Comparison of ENCODE assay signal across 8 mouse cellular contexts in the genomic region with DNA sequence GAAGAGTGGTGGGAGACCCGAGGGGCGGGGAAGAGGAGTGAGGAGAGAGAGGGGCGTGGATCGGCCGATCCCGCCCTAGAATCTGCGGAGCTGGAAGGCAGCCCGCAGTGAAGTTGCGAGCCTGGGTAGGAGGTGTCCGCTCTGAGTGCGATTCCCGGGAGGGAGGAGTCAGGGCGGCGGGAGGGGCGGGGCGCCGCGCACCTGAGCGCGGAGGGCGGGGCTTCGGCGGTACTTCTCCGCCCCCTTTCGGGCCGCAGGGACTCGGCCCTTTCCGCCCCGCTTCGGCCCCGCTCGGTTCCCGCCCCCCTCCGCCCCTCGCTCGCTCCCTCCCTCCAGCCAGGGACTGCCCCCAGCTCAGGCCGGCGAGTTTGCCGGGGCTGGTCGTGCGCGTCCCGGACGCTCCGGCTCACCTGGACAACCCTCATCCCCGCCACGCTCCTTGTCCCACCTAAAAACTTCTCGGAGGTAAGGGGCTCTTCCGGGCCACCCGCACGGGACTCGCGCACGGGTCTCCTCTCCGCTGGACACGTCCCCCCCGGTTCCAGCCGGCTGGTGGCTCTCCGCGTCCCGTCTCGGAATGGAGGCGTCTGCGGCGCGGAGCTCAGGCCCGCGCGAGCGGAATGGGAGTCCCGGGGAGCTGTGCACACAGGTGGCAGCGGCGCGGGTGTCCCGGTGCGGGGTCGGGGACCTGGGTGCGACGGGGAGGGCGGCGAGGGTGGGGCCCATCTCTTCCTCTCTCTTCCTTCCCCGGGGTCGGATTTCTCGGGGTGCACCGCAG. TPM values are rescaled to one million over a fixed set of nuclear protein-coding genes. Genes with fewer than 3 reads are reported as not detected.
DNase-seq lines count a peak whose midpoint lies in the region; ATAC-seq and TF ChIP-seq lines count a peak whose summit lies in the region.

Gene Pawr, plus strand, starts transcription at position 338 of the 778 bp plus-strand sequence.

- H3K27ac ChIP-seq in brown adipose tissue, adult 24 weeks (replicated peaks; ENCODE audit: low read depth, low read length) = no peak within 1 kb of the TSS
- H3K27ac ChIP-seq in embryonic fibroblast, embryonic 13.5 days (ENCODE audit: insufficient read depth, low read length) = peak within 1 kb of the TSS; percentile 77

- peak; percentile 61 for ATAC-seq in G1E (ENCODE audit: extremely low read depth, insufficient number of reproducible peaks, low FRiP score, poor library complexity, severe bottlenecking)

- H3K4me3 ChIP-seq in G1E (ENCODE audit: low read depth, low read length) = peak within 1 kb of the TSS; percentile 92
- peak within 1 kb of the TSS; percentile 94 for H3K4me3 ChIP-seq in brown adipose tissue, adult 24 weeks (ENCODE audit: insufficient read depth, low read depth, low read length)
- H3K4me3 ChIP-seq in embryonic fibroblast, embryonic 13.5 days (ENCODE audit: insufficient read depth, low read length) = peak within 1 kb of the TSS; percentile 98

- DNase-seq in G1E (ENCODE audit: low spot score) = peak; percentile 93
- DNase-seq in heart, postnatal 10 days = peak; percentile 64 to 65
- peak; percentile 93 to 94 for DNase-seq in kidney, postnatal 25 days
- DNase-seq in lung, postnatal 25 days (ENCODE audit: low spot score) = peak; percentile 78
- peak; percentile 87 for DNase-seq in retina, embryonic 14.5 days (ENCODE audit: low spot score)
- peak; percentile 79 to 81 for DNase-seq in urinary bladder, adult 18-20 months (ENCODE audit: low spot score in 2 of 2)

- peak; percentile 96 for TF ChIP-seq POLR2A in embryonic fibroblast, embryonic 13.5 days (IDR thresholded peaks at IDR 0.05; ENCODE audit: low read depth, low read length)

- no peaks in the 10 kb centered on the region for H3K9me3 ChIP-seq in G1E (replicated peaks)

- TF ChIP-seq CTCF in G1E (IDR thresholded peaks at IDR 0.05; ENCODE audit: low read depth, low read length) = no peak
- no peak for TF ChIP-seq CTCF in embryonic fibroblast, embryonic 13.5 days (IDR thresholded peaks at IDR 0.05; ENCODE audit: borderline replicate concordance, insufficient read depth, low read length)

- H3K27me3 ChIP-seq in G1E (ENCODE audit: insufficient read depth, low read length) = no peaks in the 10 kb centered on the region; the same call in 1 of the 2 replicates

- peaks cover 44% of the 10 kb centered on the region for H3K4me1 ChIP-seq in G1E (ENCODE audit: insufficient read depth, low read depth, low read length)
- H3K4me1 ChIP-seq in brown adipose tissue, adult 24 weeks (ENCODE audit: control insufficient read depth, insufficient read depth, insufficient read length, low read length) = no peaks in the 10 kb centered on the region
- peaks cover 8% of the 10 kb centered on the region for H3K4me1 ChIP-seq in embryonic fibroblast, embryonic 13.5 days (ENCODE audit: control insufficient read depth, insufficient read depth, low read length)

- intact Hi-C loops in heart, postnatal 10 days (cut with DNase I) = loop anchor here (2.0 to 5.0 kb wide), 3 partner anchors 31 to 117 kb away; no protein-coding TSS in a partner anchor

- H3K36me3 ChIP-seq in G1E (replicated peaks) = peaks cover 19% of the 10 kb centered on the region

RNA-seq across cellular contexts. Expression of gene Pawr, which starts in this region (rescaled TPM):
- total RNA-seq in G1E (2014; fragmentation: Nextera tagmentation) (81.5 and 92.3 TPM in 2 replicates), G1E (2017) (57.0 and 65.2 TPM in 2 replicates)
- polyA plus RNA-seq in G1E (2012) = 46.6 and 49.9 TPM in 2 replicates
- 1.2 and 1.3 TPM in 2 replicates for polyA plus RNA-seq in brown adipose tissue, adult 24 weeks (2012; ENCODE audit: insufficient read depth, insufficient read length, missing spikeins)
- polyA plus RNA-seq in embryonic fibroblast, embryonic 13.5 days (2011; ENCODE audit: insufficient read length, low read depth, missing spikeins) = 46.2 and 51.2 TPM in 2 replicates
- 1 to 10 TPM; 3.9 to 4.1 TPM for total RNA-seq in heart, postnatal 10 days (2021)

Comparison
In these comparisons a context has a peak if more than half of its experiments do, and no peak if none do; other contexts are left out.
1. RNA of gene Pawr (total RNA-seq): 57.0 to 92.3 TPM in G1E; 3.9 to 4.1 TPM in heart, postnatal 10 days; every median in the first group is over 10 times any median in the second.
2. RNA of gene Pawr (polyA plus RNA-seq): 46.6 to 49.9 TPM in G1E and 46.2 to 51.2 TPM in embryonic fibroblast, embryonic 13.5 days; 1.2 to 1.3 TPM in brown adipose tissue, adult 24 weeks; every median in the first group is over 10 times any median in the second.
3. Peak in every context shown above with its lines, with median percentiles within 50 percentile points of each other: DNase-seq and H3K4me3 ChIP-seq.